Mouse (Mus musculus): ENCODE measurements at regions not wholly inside any gene's neighbourhood (a gene's known extent, or its start where the extent isn't known, plus 50 kb on each side); places are given as distances from the start of the nearest gene placed in this dataset.

GRCm38 (mm10) chr16:86347753-86348152 lies 446.1 kb upstream of the Adamts5 start:
- intact Hi-C loops (cut with DNase I), result no loop called here
- DNase-seq (ENCODE audit: extremely low spot score in 1 of 2, low spot score in 2 of 2), result no peak

- no peak for DNase-seq (ENCODE audit: extremely low spot score in 1 of 2, low spot score in 2 of 2)
- intact Hi-C loops (cut with DNase I), result no loop called here
These were observed 445.3 kb upstream of the Adamts5 start for GRCm38 (mm10) chr16:86346916-86347315.

GRCm38 (mm10) chr16:86340311-86340710 lies 438.7 kb upstream of the Adamts5 start:
- no peak for DNase-seq (ENCODE audit: extremely low spot score in 1 of 2, low spot score in 2 of 2)
- intact Hi-C loops (cut with DNase I), result no loop called here

GRCm38 (mm10) chr16:86325406-86325805 lies 423.8 kb upstream of the Adamts5 start:
- no peak for DNase-seq (ENCODE audit: extremely low spot score in 1 of 2, low spot score in 2 of 2)
- intact Hi-C loops (cut with DNase I), result no loop called here

GRCm38 (mm10) chr16:86318898-86319297 lies 417.3 kb upstream of the Adamts5 start:
- no peak for DNase-seq (ENCODE audit: extremely low spot score in 1 of 2, low spot score in 2 of 2)
- intact Hi-C loops (cut with DNase I), result no loop called here

GRCm38 (mm10) chr16:86309696-86310095 lies 408.1 kb upstream of the Adamts5 start:
- intact Hi-C loops (cut with DNase I), result no loop called here
- DNase-seq (ENCODE audit: extremely low spot score in 1 of 2, low spot score in 2 of 2), result no peak

GRCm38 (mm10) chr16:86303869-86304268 lies 402.2 kb upstream of the Adamts5 start:
- intact Hi-C loops (cut with DNase I), result loop anchor here (5.0 kb wide), 1 partner anchor 492 kb away; no protein-coding TSS in a partner anchor
- no peak for DNase-seq (ENCODE audit: extremely low spot score in 1 of 2, low spot score in 2 of 2)

- DNase-seq (ENCODE audit: extremely low spot score in 1 of 2, low spot score in 2 of 2), result no peak
- intact Hi-C loops (cut with DNase I), result loop anchor here (5.0 kb wide), 1 partner anchor 490 kb away; no protein-coding TSS in a partner anchor
These were observed 401.0 kb upstream of the Adamts5 start for GRCm38 (mm10) chr16:86302451-86303145.

GRCm38 (mm10) chr16:86294436-86294835 lies 392.8 kb upstream of the Adamts5 start:
- DNase-seq (ENCODE audit: extremely low spot score in 1 of 2, low spot score in 2 of 2), result no peak
- intact Hi-C loops (cut with DNase I), result no loop called here

GRCm38 (mm10) chr16:86281326-86281725 lies 379.7 kb upstream of the Adamts5 start:
- intact Hi-C loops (cut with DNase I), result no loop called here
- no peak for DNase-seq (ENCODE audit: extremely low spot score in 1 of 2, low spot score in 2 of 2)

GRCm38 (mm10) chr16:86277031-86277430 lies 375.4 kb upstream of the Adamts5 start:
- intact Hi-C loops (cut with DNase I), result no loop called here
- no peak for DNase-seq (ENCODE audit: extremely low spot score in 1 of 2, low spot score in 2 of 2)

GRCm38 (mm10) chr16:86261612-86262011 lies 360.0 kb upstream of the Adamts5 start:
- intact Hi-C loops (cut with DNase I), result no loop called here
- no peak for DNase-seq (ENCODE audit: extremely low spot score in 1 of 2, low spot score in 2 of 2)

GRCm38 (mm10) chr16:86252630-86253029 lies 351.0 kb upstream of the Adamts5 start:
- intact Hi-C loops (cut with DNase I), result no loop called here
- DNase-seq (ENCODE audit: extremely low spot score in 1 of 2, low spot score in 2 of 2), result no peak

GRCm38 (mm10) chr16:86250021-86250420 lies 348.4 kb upstream of the Adamts5 start:
- intact Hi-C loops (cut with DNase I), result no loop called here
- DNase-seq (ENCODE audit: extremely low spot score in 1 of 2, low spot score in 2 of 2), result no peak

GRCm38 (mm10) chr16:86244191-86244590 lies 342.6 kb upstream of the Adamts5 start:
- intact Hi-C loops (cut with DNase I), result no loop called here
- DNase-seq (ENCODE audit: extremely low spot score in 1 of 2, low spot score in 2 of 2), result no peak

- intact Hi-C loops (cut with DNase I), result no loop called here
- no peak for DNase-seq (ENCODE audit: extremely low spot score in 1 of 2, low spot score in 2 of 2)
These were observed 341.3 kb upstream of the Adamts5 start for GRCm38 (mm10) chr16:86242766-86243510.

- no peak for DNase-seq (ENCODE audit: extremely low spot score in 1 of 2, low spot score in 2 of 2)
- intact Hi-C loops (cut with DNase I), result no loop called here
These were observed 321.4 kb upstream of the Adamts5 start for GRCm38 (mm10) chr16:86222997-86223396.

GRCm38 (mm10) chr16:86210547-86210946 lies 308.9 kb upstream of the Adamts5 start:
- intact Hi-C loops (cut with DNase I), result no loop called here
- DNase-seq (ENCODE audit: extremely low spot score in 1 of 2, low spot score in 2 of 2), result no peak

GRCm38 (mm10) chr16:86209319-86209718 lies 307.7 kb upstream of the Adamts5 start:
- intact Hi-C loops (cut with DNase I), result no loop called here
- DNase-seq (ENCODE audit: extremely low spot score in 1 of 2, low spot score in 2 of 2), result no peak

- intact Hi-C loops (cut with DNase I), result no loop called here
- no peak for DNase-seq (ENCODE audit: extremely low spot score in 1 of 2, low spot score in 2 of 2)
These were observed 288.2 kb upstream of the Adamts5 start for GRCm38 (mm10) chr16:86189874-86190273.

Data from left cerebral cortex, postnatal 10 days (tissue).